Mouse (Mus musculus) megakaryocyte, embryonic 14.5 days (primary cell): ENCODE measurements at regions not wholly inside any gene's neighbourhood (a gene's known extent, or its start where the extent isn't known, plus 50 kb on each side); places are given as distances from the start of the nearest gene placed in this dataset.

Source experiments
- FLI1 ChIP-seq: IDR thresholded peaks from 2 replicates; pipeline ENCODE4 v1.6.1; 2012; ENCODE audit warnings: low read length, inconsistent platforms, mixed read lengths
- GATA1 ChIP-seq: IDR thresholded peaks from 3 replicates; pipeline ENCODE4 v1.6.1; 2012; ENCODE audit warnings: mixed read lengths, low read length, inconsistent platforms, borderline replicate concordance

DNA sequence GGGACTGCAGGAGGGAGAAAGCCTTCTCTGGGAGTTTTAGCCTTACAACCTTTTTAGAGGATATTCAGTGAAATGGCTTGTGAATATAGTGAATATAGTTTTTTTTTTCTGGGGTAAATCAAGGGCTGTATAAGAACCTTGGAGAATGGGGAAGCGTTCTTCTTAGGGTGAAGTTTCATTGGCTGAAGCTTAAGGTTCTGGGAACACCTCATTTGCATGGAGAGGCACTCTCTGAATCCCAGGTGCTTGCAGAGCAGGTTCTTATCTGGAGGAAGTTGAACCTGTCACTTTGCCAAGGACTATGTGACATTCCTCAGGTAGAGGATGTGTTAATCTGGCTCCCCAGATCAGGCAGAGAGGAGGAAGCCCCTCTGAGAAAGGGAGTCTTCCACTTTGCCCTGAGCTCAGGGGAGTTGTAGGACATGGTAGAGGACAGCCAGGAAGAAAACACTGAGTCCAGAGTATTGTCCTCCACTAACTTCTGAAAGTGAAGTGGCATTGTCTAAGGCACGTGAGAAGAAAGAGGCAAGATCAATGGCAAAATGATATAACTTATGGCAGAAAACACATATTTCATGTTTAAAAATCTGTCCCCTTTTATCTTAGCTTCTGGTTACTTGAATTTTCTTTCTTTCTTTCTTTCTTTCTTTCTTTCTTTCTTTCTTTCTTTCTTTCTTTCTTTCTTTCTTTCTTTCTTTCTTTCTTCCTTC, 106.9 kb downstream of the Ube2e3 start:
- TF ChIP-seq GATA1, result no peak
- no peak for TF ChIP-seq FLI1
